In genomic region chr3:79378086-79378485, GRCm38 (mm10) we compare ENCODE assay signal across 15 mouse cellular contexts. TPM values are rescaled to one million over a fixed set of nuclear protein-coding genes. Genes with fewer than 3 reads are reported as not detected.
"Had no signal": no experiment of that assay in that cellular context is flagged by ENCODE, and none has a peak within 500 bp of the region (broad histone marks: within the 10 kb centered on the region; RNA-seq: fewer than 3 reads in every experiment).

No protein-coding gene starts in this region.

- H3K27ac ChIP-seq: hindbrain, embryonic 13.5 days; hindbrain, postnatal 0 days; limb, embryonic 13.5 days; liver, embryonic 14.5 days; lung, embryonic 15.5 days; macrophage; midbrain, embryonic 13.5 days; neural tube, embryonic 12.5 days; stomach, postnatal 0 days had no signal

- H3K27me3 ChIP-seq: hindbrain, embryonic 13.5 days; limb, embryonic 13.5 days; lung, embryonic 15.5 days; midbrain, embryonic 13.5 days; neural tube, embryonic 12.5 days had no signal

- H3K4me3 ChIP-seq: hindbrain, embryonic 13.5 days; limb, embryonic 13.5 days; lung, embryonic 15.5 days; megakaryocyte, embryonic 14.5 days; midbrain, embryonic 13.5 days; neural tube, embryonic 12.5 days had no signal

- H3K4me1 ChIP-seq: hindbrain, embryonic 13.5 days; limb, embryonic 13.5 days; lung, embryonic 15.5 days; megakaryocyte, embryonic 14.5 days; neural tube, embryonic 12.5 days had no signal

- H3K9ac ChIP-seq: hindbrain, embryonic 13.5 days; limb, embryonic 13.5 days; liver, embryonic 14.5 days; lung, embryonic 15.5 days; midbrain, embryonic 13.5 days; neural tube, embryonic 12.5 days had no signal

- DNase-seq: left cerebral cortex, postnatal 4 days; lung, postnatal 14 days; thymus, postnatal 4 days had no signal

- H3K4me2 ChIP-seq: hindbrain, embryonic 13.5 days; limb, embryonic 13.5 days; lung, embryonic 15.5 days; midbrain, embryonic 13.5 days; neural tube, embryonic 12.5 days had no signal

- H3K36me3 ChIP-seq: hindbrain, embryonic 13.5 days; limb, embryonic 13.5 days; lung, embryonic 15.5 days; midbrain, embryonic 13.5 days; neural tube, embryonic 12.5 days had no signal

- H3K9me3 ChIP-seq: hindbrain, embryonic 13.5 days; limb, embryonic 13.5 days; lung, embryonic 15.5 days; megakaryocyte, embryonic 14.5 days; midbrain, embryonic 13.5 days; neural tube, embryonic 12.5 days had no signal

- ATAC-seq: hindbrain, postnatal 0 days; midbrain, embryonic 13.5 days had no signal

RNA-seq across cellular contexts. Expression of gene Gm17359, which starts 41.6 kb away (rescaled TPM):
- polyA plus RNA-seq: hindbrain, embryonic 13.5 days; hindbrain, postnatal 0 days; intestine, embryonic 14.5 days; large intestine, adult 2 months; liver, embryonic 14.5 days; lung, embryonic 15.5 days; macrophage; midbrain, embryonic 13.5 days; stomach, postnatal 0 days had no signal
